Mouse (Mus musculus) brain, embryonic 18.5 days (tissue): ENCODE results near the gene Gm9844.
A peak's percentile ranks its signal among the peaks of the same experiment; 100 is the strongest.
"Not testable (repeated sequence)": the region's sequence is repeated elsewhere in the genome, so short reads cannot be mapped to it uniquely, and the experiment has no call there.

ENCODE experiments used
- DNase-seq: peaks from one replicate; pipeline ENCODE4 v3.0.0-alpha.2; 2012; ENCODE audit warnings: low read depth, low spot score

Gene Gm9844

GRCm38 (mm10) chr7:24869532-24870165, 7.6 kb downstream of the Gm9844 start, which contains the start of the genes Lypd4 and Dmrtc2:
Gene Lypd4, minus strand, starts transcription at chr7:24869941.
Gene Dmrtc2, plus strand, starts transcription at chr7:24870057.
- DNase-seq = no peak

GRCm38 (mm10) chr7:24877588-24877987, 15.6 kb downstream of the Gm9844 start:
- no peak for DNase-seq

- no peak for DNase-seq
Measured at GRCm38 (mm10) chr7:24879620-24880019, 17.6 kb downstream of the Gm9844 start.

- no peak for DNase-seq
Measured at GRCm38 (mm10) chr7:24882416-24883199, 20.6 kb downstream of the Gm9844 start.

DNA sequence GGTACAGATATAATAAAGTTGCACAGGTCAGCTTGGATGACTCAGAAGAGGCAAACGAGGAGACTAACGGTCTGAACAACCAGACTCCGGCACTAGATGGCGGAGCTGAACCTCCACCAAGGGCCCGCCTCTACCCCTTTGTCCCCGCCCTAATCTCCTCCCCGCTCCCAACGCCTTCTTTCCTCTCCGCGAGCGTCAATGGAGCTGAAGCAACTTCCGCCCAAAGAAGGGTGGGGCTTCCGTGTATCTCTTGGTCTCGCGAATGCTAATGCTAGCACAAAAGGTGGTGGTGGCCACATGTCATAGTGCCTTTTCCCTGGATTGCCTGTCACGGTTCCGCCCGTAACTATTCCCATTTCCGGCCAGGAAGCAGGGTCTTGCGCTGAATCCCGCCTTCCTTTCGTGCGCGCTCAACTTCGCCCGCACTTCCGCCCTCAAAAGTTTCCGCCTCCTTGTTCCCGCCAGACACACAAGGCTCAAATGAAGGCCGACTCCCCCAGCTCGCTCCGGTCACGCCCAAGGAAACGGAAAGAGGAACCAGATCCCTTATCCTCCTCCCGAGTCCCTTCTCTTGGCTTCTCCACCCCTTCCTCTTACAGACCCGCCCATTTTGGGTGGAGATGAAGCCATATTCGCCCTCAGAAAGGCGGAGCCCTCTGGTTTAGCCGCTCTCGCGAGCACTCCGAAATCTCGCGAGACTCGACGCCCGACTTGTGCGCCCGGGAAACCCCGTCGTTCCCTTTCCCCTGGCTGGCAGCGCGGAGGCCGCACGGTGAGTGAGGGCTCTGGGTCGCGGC, 22.1 kb downstream of the Gm9844 start, which contains the start of gene Rps19:
Gene Rps19, plus strand, starts transcription at position 476 of the 797 bp plus-strand sequence.
- DNase-seq = peak; percentile 99

GRCm38 (mm10) chr7:24884693-24885291, 22.8 kb downstream of the Gm9844 start:
- DNase-seq = no peak

GRCm38 (mm10) chr7:24885468-24886307, 23.7 kb downstream of the Gm9844 start:
- DNase-seq = no peak

DNA sequence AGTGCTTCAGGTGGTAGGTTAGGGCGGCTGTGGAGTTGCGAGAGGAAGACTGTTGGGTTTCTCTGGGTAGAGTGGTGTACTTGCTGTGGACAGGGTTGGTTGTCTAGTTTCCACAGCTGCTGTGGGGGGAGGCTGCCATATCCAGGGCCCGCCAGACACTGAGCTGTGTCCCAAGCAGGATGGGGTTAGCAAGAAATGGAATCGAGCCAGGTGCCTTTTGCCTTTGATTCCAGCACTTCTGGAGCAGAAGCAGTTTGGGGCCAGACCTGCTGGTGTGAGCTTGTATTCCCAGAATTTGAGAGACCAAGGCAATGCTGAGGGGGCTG, 24.3 kb downstream of the Gm9844 start:
- no peak for DNase-seq

GRCm38 (mm10) chr7:24887096-24887495, 25.1 kb downstream of the Gm9844 start:
- no peak for DNase-seq

- no peak for DNase-seq
Measured at GRCm38 (mm10) chr7:24889431-24890220, 27.6 kb downstream of the Gm9844 start.

- no peak for DNase-seq
Measured at GRCm38 (mm10) chr7:24890281-24891216, 28.5 kb downstream of the Gm9844 start.

GRCm38 (mm10) chr7:24891241-24892124, 29.5 kb downstream of the Gm9844 start:
- DNase-seq = no peak

DNA sequence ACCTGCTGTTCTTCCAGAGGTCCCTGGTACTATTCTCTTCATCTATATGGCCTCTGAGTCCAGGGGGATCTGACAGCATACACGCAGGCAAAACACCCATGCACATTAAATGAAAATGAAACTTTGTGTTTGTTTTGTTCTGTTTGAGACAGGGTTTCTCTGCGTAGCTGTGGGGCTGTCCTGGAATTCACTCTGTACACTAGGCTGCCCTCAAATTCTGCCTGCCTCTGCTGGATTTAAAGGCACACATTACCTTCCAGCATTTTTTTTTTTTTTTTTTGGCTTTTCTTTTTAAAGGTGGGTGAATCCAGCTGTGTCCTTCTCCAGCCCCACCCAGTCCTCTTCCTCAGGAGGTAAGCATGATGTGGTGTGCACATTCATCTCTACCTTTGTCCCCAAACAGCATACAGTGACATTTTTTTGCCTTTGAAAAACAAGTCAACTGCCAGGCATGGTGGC, 30.1 kb downstream of the Gm9844 start:
- no peak for DNase-seq

- not testable (repeated sequence) for DNase-seq
Measured at GRCm38 (mm10) chr7:24895749-24896148, 33.7 kb downstream of the Gm9844 start.

GRCm38 (mm10) chr7:24896269-24896668, 34.3 kb downstream of the Gm9844 start:
- no peak for DNase-seq

DNA sequence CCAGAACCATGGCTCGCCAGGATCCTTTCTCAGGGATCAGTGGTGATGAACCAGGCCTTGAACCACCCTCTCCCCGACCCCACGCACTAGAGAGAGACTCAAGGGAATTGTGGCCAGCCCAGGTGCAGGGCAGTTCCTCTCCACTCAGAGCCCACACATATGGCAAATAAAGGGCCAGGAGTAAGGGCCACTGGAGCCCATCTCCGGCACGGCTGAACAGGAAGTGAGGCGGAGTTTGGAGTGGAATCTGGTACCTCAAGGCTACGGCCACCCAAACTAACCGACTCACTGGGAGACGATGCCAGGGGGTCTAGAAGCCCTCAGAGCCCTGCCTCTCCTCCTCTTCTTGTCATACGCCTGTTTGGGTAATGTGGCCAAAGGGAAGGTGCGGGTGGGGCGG, 35.2 kb downstream of the Gm9844 start, which contains the start of gene Cd79a:
Gene Cd79a, plus strand, starts transcription at position 158 of the 400 bp plus-strand sequence.
- DNase-seq = no peak

DNA sequence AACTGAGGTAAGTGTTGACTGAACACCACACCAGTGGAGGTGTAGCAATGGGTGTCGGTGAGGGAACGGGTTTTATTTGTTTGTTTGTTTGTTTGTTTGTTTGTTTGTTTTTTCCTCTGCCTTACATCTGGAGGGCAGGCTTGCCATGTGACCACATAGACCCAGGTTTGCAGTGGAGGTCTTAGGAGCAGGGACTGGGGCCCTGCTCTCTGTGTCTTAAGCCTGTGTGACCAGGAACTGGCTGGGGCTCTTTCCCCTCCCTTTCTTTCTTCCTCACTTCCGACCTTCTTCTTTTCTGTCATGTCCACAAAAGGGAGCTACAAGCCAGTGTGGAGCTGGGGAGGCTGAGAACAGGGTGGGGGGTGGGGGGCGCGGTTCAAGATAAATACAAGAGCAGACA, 35.9 kb downstream of the Gm9844 start:
- no peak for DNase-seq

DNA sequence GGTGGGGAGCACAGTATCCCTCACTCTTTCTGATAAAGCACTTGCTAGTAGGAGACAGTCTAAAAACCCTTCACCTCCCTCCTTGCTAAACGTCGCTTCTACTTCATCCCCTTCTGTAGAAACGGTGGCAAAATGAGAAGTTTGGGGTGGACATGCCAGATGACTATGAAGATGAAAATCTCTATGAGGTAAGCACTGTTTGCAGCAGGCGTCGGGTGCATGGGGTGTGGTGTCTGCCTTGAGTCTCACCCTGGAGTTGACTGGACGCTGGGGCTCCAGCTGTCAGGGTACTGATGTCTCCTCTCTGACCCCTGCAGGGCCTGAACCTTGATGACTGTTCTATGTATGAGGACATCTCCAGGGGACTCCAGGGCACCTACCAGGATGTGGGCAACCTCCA, 39.1 kb downstream of the Gm9844 start:
- DNase-seq = no peak
